ENCODE assay signal across 7 mouse cellular contexts in genomic region chr2:31239833-31240232, GRCm38 (mm10). TPM values are rescaled to one million over a fixed set of nuclear protein-coding genes. Genes with fewer than 3 reads are reported as not detected.
A peak's percentile ranks its signal among the peaks of the same experiment; 100 is the strongest.
DNase-seq lines count a peak whose midpoint lies in the region; ATAC-seq and TF ChIP-seq lines count a peak whose summit lies in the region.

No protein-coding gene starts in this region.

- TF ChIP-seq POLR2A in bone marrow macrophage, adult 2 months (IDR thresholded peaks at IDR 0.05; ENCODE audit: borderline replicate concordance, low read depth, low read length) = no peak

- no peaks in the 10 kb centered on the region for H3K9me3 ChIP-seq in limb, embryonic 13.5 days
- H3K9me3 ChIP-seq in limb, embryonic 10.5 days (replicated peaks) = no peaks in the 10 kb centered on the region
- no peaks in the 10 kb centered on the region for H3K9me3 ChIP-seq in forebrain, embryonic 14.5 days (replicated peaks; ENCODE audit: control insufficient read depth, low read length)

- no peaks in the 10 kb centered on the region for H3K36me3 ChIP-seq in limb, embryonic 13.5 days
- H3K36me3 ChIP-seq in limb, embryonic 10.5 days = no peaks in the 10 kb centered on the region
- no peaks in the 10 kb centered on the region for H3K36me3 ChIP-seq in forebrain, embryonic 14.5 days (ENCODE audit: control insufficient read depth, insufficient read depth, low read length)
- no peaks in the 10 kb centered on the region for H3K36me3 ChIP-seq in macrophage (ENCODE audit: inconsistent target)

- no peak overlapping the region for H3K27ac ChIP-seq in limb, embryonic 13.5 days
- no peak overlapping the region for H3K27ac ChIP-seq in limb, embryonic 10.5 days
- peak overlapping the region; percentile 69; the same call in 1 of the 2 replicates for H3K27ac ChIP-seq in bone marrow macrophage, adult 2 months (ENCODE audit: insufficient read depth, low read depth, low read length)
- H3K27ac ChIP-seq in forebrain, embryonic 14.5 days (ENCODE audit: low read depth, low read length) = no peak overlapping the region
- H3K27ac ChIP-seq in macrophage = peak overlapping the region; percentile 42; the same call in 1 of the 2 replicates

- ATAC-seq in limb, embryonic 13.5 days (ENCODE audit: low FRiP score, low read depth) = no peak
- no peak for ATAC-seq in forebrain, embryonic 14.5 days

- H3K27me3 ChIP-seq in limb, embryonic 13.5 days = peaks cover 14% of the 10 kb centered on the region; the same call in 1 of the 2 replicates
- peaks cover 41% of the 10 kb centered on the region for H3K27me3 ChIP-seq in limb, embryonic 10.5 days (ENCODE audit: low read depth, poor library complexity, severe bottlenecking)
- no peaks in the 10 kb centered on the region for H3K27me3 ChIP-seq in forebrain, embryonic 14.5 days (replicated peaks; ENCODE audit: control insufficient read depth, insufficient read depth, low read length)

- WGBS in limb, embryonic 13.5 days = 78% methylated on average over 6 of the region's 6 CpGs
- WGBS in limb, embryonic 10.5 days = 87% methylated on average over 6 of the region's 6 CpGs
- WGBS in forebrain, embryonic 14.5 days = 89% methylated on average over 6 of the region's 6 CpGs
- WGBS in macrophage (ENCODE audit: missing documents) = 87% methylated on average over 6 of the region's 6 CpGs

- no peak overlapping the region for H3K9ac ChIP-seq in limb, embryonic 13.5 days
- H3K9ac ChIP-seq in forebrain, embryonic 14.5 days (ENCODE audit: low read length) = no peak overlapping the region

- no peak for TF ChIP-seq CTCF in bone marrow macrophage, adult 2 months (IDR thresholded peaks at IDR 0.05; ENCODE audit: low read depth, low read length)

- H3K4me1 ChIP-seq in limb, embryonic 13.5 days = peaks cover 19% of the 10 kb centered on the region
- peaks cover 21% of the 10 kb centered on the region for H3K4me1 ChIP-seq in limb, embryonic 10.5 days
- peaks cover 17% of the 10 kb centered on the region for H3K4me1 ChIP-seq in bone marrow macrophage, adult 2 months (ENCODE audit: control insufficient read depth, insufficient read depth, low read length)
- 0 out of 2 replicates have a peak, but pooled peaks cover 2% of the 10 kb centered on the region for H3K4me1 ChIP-seq in forebrain, embryonic 14.5 days (ENCODE audit: control insufficient read depth, insufficient read depth, low read length)

- no peak for DNase-seq in limb, embryonic 10.5 days (ENCODE audit: low spot score)
- no peak for DNase-seq in forebrain, embryonic 14.5 days (ENCODE audit: low spot score)
- DNase-seq in spleen, postnatal 14 days (ENCODE audit: low spot score in 2 of 2) = no peak
- no peak for DNase-seq in yolk sac, embryonic 10.5 days (ENCODE audit: low spot score)

- peak overlapping the region; percentile 47 for H3K4me2 ChIP-seq in limb, embryonic 13.5 days (replicated peaks)
- H3K4me2 ChIP-seq in forebrain, embryonic 14.5 days (ENCODE audit: low read length) = peak overlapping the region; percentile 33; the same call in 1 of the 2 replicates

- peak overlapping the region; percentile 15; the same call in 1 of the 2 replicates for H3K4me3 ChIP-seq in limb, embryonic 13.5 days
- H3K4me3 ChIP-seq in limb, embryonic 10.5 days = no peak overlapping the region
- no peak overlapping the region for H3K4me3 ChIP-seq in bone marrow macrophage, adult 2 months (ENCODE audit: insufficient read depth, low read length)
- no peak overlapping the region for H3K4me3 ChIP-seq in forebrain, embryonic 14.5 days (ENCODE audit: low read depth, low read length)
- H3K4me3 ChIP-seq in macrophage (ENCODE audit: inconsistent target) = no peak overlapping the region; the same call in 1 of the 2 replicates

- H3K79me2 ChIP-seq in macrophage (ENCODE audit: inconsistent target) = no peaks in the 10 kb centered on the region

RNA-seq across cellular contexts. Expression of gene Ncs1, which starts 5.8 kb away (rescaled TPM):
- polyA plus RNA-seq in limb, embryonic 13.5 days (2015; fragmentation: Nextera tagmentation; extraction: Ambion mirVana) = 46.4 and 49.6 TPM in 2 replicates
- polyA plus RNA-seq in limb, embryonic 10.5 days (2016; fragmentation: Nextera tagmentation; extraction: Ambion mirVana) = 57.5 and 62.0 TPM in 2 replicates
- 1.3 and 2.5 TPM in 2 replicates for polyA plus RNA-seq in bone marrow macrophage, adult 2 months (2012; ENCODE audit: insufficient read depth, insufficient read length, missing spikeins)
- polyA plus RNA-seq in forebrain, embryonic 14.5 days (2014; fragmentation: Nextera tagmentation; extraction: Ambion mirVana) = 95.2 and 109 TPM in 2 replicates
- 1 to 10 TPM in 3 of 26 experiments, under 1 TPM in 11, not detected in 12; 0.17 to 2.3 (median 0.62) TPM for total RNA-seq in macrophage (2018; cell fraction: chromatin; rRNA removed)
- 1 to 10 TPM in 3 of 26 experiments, under 1 TPM in 23; 0.11 to 1.3 (median 0.47) TPM for total RNA-seq in macrophage (2018; cell fraction: cytosol; rRNA removed)
- total RNA-seq in macrophage (2018; cell fraction: nucleus; rRNA removed) = 1 to 10 TPM in 2 of 26 experiments, under 1 TPM in 15, not detected in 9; 0.14 to 3.3 (median 0.47) TPM
- polyA plus RNA-seq in macrophage (2018) = 0.25 to 2.7 TPM (median 0.34 TPM) in 3 replicates

Comparison
In these comparisons a context has a peak if more than half of its experiments do, and no peak if none do; other contexts are left out.
1. H3K27ac ChIP-seq: peak in bone marrow macrophage, adult 2 months (single experiment) and macrophage (single experiment); none in limb, embryonic 13.5 days (single experiment), limb, embryonic 10.5 days (single experiment) and forebrain, embryonic 14.5 days (single experiment).
2. RNA of gene Ncs1, which starts 5.8 kb away (polyA plus RNA-seq): 95.2 to 109 TPM in forebrain, embryonic 14.5 days, 57.5 to 62.0 TPM in limb, embryonic 10.5 days and 46.4 to 49.6 TPM in limb, embryonic 13.5 days; 1.3 to 2.5 TPM in bone marrow macrophage, adult 2 months and 0.25 to 2.7 TPM in macrophage; every median in the first group is over 10 times any median in the second.